Mouse (Mus musculus): ENCODE results near the gene Camsap1.

GRCm38 (mm10) chr2:26013674-26014073 is 30.6 kb upstream of the Camsap1 start:
- no peak for TF ChIP-seq CTCF (IDR thresholded peaks at IDR 0.05; ENCODE audit: borderline replicate concordance, insufficient read depth, low read depth, low read length)
- no peak for TF ChIP-seq POLR2A (IDR thresholded peaks at IDR 0.05; ENCODE audit: borderline replicate concordance, insufficient read depth, low read length)
